Mouse (Mus musculus) embryonic facial prominence, embryonic 15.5 days (tissue): ENCODE measurements around the gene Ccdc146. TPM values are rescaled to one million over a fixed set of nuclear protein-coding genes. Genes with fewer than 3 reads are reported as not detected.

ENCODE experiments used
- ATAC-seq: fragments of 200-750 bp; cut with Nextera tagmentation; 2 replicates; pipeline ENCODE4 v1.8.0; 2017; ENCODE audit warnings: low read depth, moderate TSS enrichment; ENCODE audit not compliant: insufficient number of reproducible peaks, low FRiP score, low TSS enrichment
- H3K27ac ChIP-seq: fragments of 300-500 bp; sonication (generic); replicated peaks from 2 replicates; pipeline ENCODE4 v1.5.1; 2015; ENCODE audit warnings: mild to moderate bottlenecking, inconsistent platforms
- H3K27me3 ChIP-seq: fragments of 300-500 bp; sonication (generic); 2 replicates; pipeline ENCODE4 v1.6.1; 2015; ENCODE audit warnings: inconsistent platforms
- H3K36me3 ChIP-seq: fragments of 300-500 bp; sonication (generic); 2 replicates; pipeline ENCODE4 v1.6.1; 2015; ENCODE audit warnings: mild to moderate bottlenecking, inconsistent platforms
- H3K4me1 ChIP-seq: fragments of 300-500 bp; sonication (generic); 2 replicates; pipeline ENCODE4 v1.6.1; 2015; ENCODE audit warnings: inconsistent platforms
- H3K4me2 ChIP-seq: fragments of 300-500 bp; sonication (generic); replicated peaks from 2 replicates; pipeline ENCODE4 v1.6.1; 2015; ENCODE audit warnings: mild to moderate bottlenecking, inconsistent platforms
- H3K4me3 ChIP-seq: fragments of 300-500 bp; sonication (generic); replicated peaks from 2 replicates; pipeline ENCODE4 v1.5.1; 2015; ENCODE audit warnings: mild to moderate bottlenecking, inconsistent platforms
- H3K9ac ChIP-seq: fragments of 300-500 bp; sonication (generic); 2 replicates; pipeline ENCODE4 v1.6.1; 2015; ENCODE audit warnings: inconsistent platforms
- H3K9me3 ChIP-seq: fragments of 300-500 bp; sonication (generic); replicated peaks from 2 replicates; pipeline ENCODE4 v1.6.1; 2016; ENCODE audit warnings: inconsistent platforms
- WGBS: fragments of 180-500 bp; shearing (Covaris S2); methylation state at CpG from one replicate; pipeline ENCODE4 v1.1.7; 2015; 5-methylcytosine and 5-hydroxymethylcytosine counted together
- polyA plus RNA-seq: library from polyadenylated mRNA; unstranded; fragments of >200 nt; fragmentation: Nextera tagmentation; extraction: Ambion mirVana; gene quantifications from 2 replicates; pipeline ENCODE4 v1.2.1, GENCODE M21; 2015

The Ccdc146 gene
- polyA plus RNA-seq, 1 experiment from 2014 or later = 7.5 TPM

DNA sequence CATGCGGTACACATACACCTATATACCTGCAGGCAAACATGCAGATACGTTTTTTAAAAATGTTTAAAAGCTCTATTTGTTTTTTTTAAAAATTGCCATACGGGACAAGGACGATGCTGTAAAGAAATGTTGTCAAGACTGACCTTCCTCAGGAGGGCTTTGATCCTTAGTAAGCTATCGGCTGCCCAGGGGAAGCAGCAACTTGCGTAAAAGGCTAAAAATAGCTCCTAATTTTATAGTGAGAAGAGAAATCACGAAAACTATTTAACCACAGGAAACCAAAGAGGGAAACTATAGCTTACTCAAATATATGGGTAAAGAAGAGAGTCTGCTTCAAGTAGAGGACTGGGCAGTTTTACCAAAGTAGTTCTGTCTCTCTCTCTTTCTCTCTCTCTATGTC lies 163.7 kb downstream of the Ccdc146 start:
- Histone ChIP-seq H3K4me3 (no peak overlapping the region), H3K27me3 (no peaks in the 10 kb centered on the region), H3K36me3 (no peaks in the 10 kb centered on the region), H3K9ac (no peak overlapping the region), H3K9me3 (no peaks in the 10 kb centered on the region), H3K4me2 (no peak overlapping the region), H3K4me1 (peaks cover 19% of the 10 kb centered on the region; the same call in 1 of the 2 replicates), H3K27ac (no peak overlapping the region)
- ATAC-seq = no peak
- WGBS = 57% methylated on average over 7 of the region's 7 CpGs

DNA sequence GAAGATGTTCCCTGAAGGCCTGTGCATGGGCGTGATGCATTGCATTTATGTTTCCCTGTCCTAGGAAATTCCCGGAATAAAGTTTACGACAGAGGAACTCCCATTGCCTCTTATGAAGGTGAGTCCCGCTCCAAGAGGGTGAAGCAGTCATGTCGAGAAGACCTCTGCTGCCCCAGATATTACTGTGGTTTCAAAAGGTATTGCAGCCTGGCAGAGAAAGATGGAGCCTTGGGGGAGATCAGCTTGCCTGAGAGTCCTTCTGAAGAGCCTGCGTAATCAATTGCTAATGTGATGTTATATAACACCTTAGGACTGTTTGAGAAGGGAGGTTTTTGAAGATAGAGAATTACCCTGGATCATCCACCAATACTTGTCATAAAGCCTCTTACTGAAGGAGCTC lies 166.7 kb downstream of the Ccdc146 start:
- no peak overlapping the region for H3K27ac ChIP-seq
- WGBS = 69% methylated on average over 6 of the region's 6 CpGs
- H3K4me2 ChIP-seq = no peak overlapping the region
- no peak overlapping the region for H3K4me3 ChIP-seq
- H3K36me3 ChIP-seq = no peaks in the 10 kb centered on the region
- H3K4me1 ChIP-seq = peaks cover 15% of the 10 kb centered on the region; the same call in 1 of the 2 replicates
- no peak for ATAC-seq
- no peak overlapping the region for H3K9ac ChIP-seq
- no peaks in the 10 kb centered on the region for H3K27me3 ChIP-seq
- H3K9me3 ChIP-seq = no peaks in the 10 kb centered on the region

- H3K9ac ChIP-seq = no peak overlapping the region
- H3K36me3 ChIP-seq = no peaks in the 10 kb centered on the region
- 36% methylated on average over 4 of the region's 4 CpGs for WGBS
- H3K4me3 ChIP-seq = no peak overlapping the region
- H3K27me3 ChIP-seq = no peaks in the 10 kb centered on the region
- H3K9me3 ChIP-seq = no peaks in the 10 kb centered on the region
- no peak for ATAC-seq
- no peak overlapping the region for H3K27ac ChIP-seq
- H3K4me2 ChIP-seq = no peak overlapping the region
- H3K4me1 ChIP-seq = peaks cover 13% of the 10 kb centered on the region; the same call in 1 of the 2 replicates
Measured at GRCm38 (mm10) chr5:21257126-21257525, 167.4 kb downstream of the Ccdc146 start.

- WGBS = 74% methylated on average over 5 of the region's 5 CpGs
- H3K9ac ChIP-seq = no peak overlapping the region
Measured at GRCm38 (mm10) chr5:21255551-21256132, 168.8 kb downstream of the Ccdc146 start.

DNA sequence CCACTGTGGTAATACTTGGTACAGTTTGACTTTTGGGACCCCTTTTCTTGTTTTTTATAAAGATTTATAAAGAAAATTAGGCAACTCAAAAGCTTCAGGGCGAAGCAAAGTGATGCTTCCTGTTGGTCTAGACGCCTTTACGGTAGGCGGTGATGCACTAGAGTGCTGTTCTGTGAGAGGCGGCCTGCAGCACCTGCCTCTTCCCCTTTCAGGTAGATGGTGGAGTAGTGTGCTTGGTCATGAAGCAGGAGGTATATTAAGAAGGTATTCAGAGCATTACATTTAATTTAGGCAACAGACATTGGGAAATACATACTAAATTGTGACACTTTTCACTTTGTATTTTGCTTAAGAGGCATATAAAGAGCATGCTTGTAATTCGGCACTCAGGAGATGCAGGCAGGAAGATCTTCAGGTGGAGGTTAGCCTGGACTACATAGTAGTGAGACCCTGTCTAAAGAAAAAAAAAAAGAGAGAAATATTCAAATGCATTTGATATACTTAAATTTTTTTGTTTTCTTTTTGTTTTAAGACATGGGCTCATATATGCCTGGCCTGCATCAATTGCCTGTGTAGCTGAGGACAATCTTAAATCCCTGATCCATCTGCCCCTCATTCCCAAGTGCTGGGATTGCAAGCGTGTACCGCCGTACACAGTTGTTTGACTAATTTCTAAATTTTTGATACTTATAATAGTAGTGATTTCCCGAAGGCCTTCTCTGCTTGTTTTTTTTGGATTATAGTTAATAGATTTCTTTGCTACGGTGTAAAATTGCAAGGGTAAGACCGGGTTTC lies 169.5 kb downstream of the Ccdc146 start:
- Histone ChIP-seq H3K27ac (no peak overlapping the region), H3K9ac (no peak overlapping the region), H3K36me3 (no peaks in the 10 kb centered on the region), H3K4me1 (no peaks in the 10 kb centered on the region), H3K4me3 (no peak overlapping the region), H3K27me3 (no peaks in the 10 kb centered on the region), H3K4me2 (no peak overlapping the region), H3K9me3 (no peaks in the 10 kb centered on the region)
- no peak for ATAC-seq
- 82% methylated on average over 12 of the region's 12 CpGs for WGBS

More at GRCm38 (mm10) chr5:21255551-21256132, 168.8 kb downstream of the Ccdc146 start:
- H3K4me1 ChIP-seq = 0 out of 2 replicates have a peak, but pooled peaks cover 1% of the 10 kb centered on the region
- no peak overlapping the region for H3K4me3 ChIP-seq
- ATAC-seq = no peak; the same call in 1 of the 2 replicates
- no peaks in the 10 kb centered on the region for H3K9me3 ChIP-seq
- H3K36me3 ChIP-seq = no peaks in the 10 kb centered on the region
- H3K27me3 ChIP-seq = no peaks in the 10 kb centered on the region
- H3K27ac ChIP-seq = no peak overlapping the region
- no peak overlapping the region for H3K4me2 ChIP-seq

- no peak overlapping the region for H3K9ac ChIP-seq
- H3K4me2 ChIP-seq = no peak overlapping the region
- 71% methylated on average over 5 of the region's 5 CpGs for WGBS
- no peaks in the 10 kb centered on the region for H3K4me1 ChIP-seq
- H3K27ac ChIP-seq = no peak overlapping the region
- no peak for ATAC-seq
- no peaks in the 10 kb centered on the region for H3K36me3 ChIP-seq
- no peaks in the 10 kb centered on the region for H3K27me3 ChIP-seq
- H3K4me3 ChIP-seq = no peak overlapping the region
- H3K9me3 ChIP-seq = no peaks in the 10 kb centered on the region
Measured at GRCm38 (mm10) chr5:21248834-21249233, 175.6 kb downstream of the Ccdc146 start.

DNA sequence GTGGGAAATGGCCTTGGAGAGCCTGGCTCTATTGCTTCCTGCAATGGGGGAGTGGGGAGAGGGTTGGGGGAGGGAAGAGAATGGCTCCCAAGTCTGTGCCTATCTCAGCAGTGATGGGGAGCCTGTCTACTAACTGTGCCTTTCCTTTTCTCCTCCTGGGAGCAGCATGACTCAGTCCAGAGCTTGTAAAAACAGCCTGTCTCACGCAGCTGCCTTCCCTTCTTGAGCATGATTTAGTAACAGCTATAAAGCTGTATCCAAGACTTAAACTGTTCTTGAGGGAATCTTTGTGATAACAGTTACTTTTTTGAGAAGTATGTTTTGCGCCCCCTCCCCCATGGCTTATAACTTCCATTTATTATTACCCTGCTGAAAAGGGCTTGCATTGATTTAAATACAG lies 176.6 kb downstream of the Ccdc146 start:
- Histone ChIP-seq H3K4me3 (no peak overlapping the region), H3K27ac (no peak overlapping the region), H3K9ac (no peak overlapping the region), H3K9me3 (no peaks in the 10 kb centered on the region), H3K36me3 (no peaks in the 10 kb centered on the region), H3K27me3 (no peaks in the 10 kb centered on the region), H3K4me1 (no peaks in the 10 kb centered on the region), H3K4me2 (no peak overlapping the region)
- no peak for ATAC-seq
- 71% methylated on average over 2 of the region's 2 CpGs for WGBS

DNA sequence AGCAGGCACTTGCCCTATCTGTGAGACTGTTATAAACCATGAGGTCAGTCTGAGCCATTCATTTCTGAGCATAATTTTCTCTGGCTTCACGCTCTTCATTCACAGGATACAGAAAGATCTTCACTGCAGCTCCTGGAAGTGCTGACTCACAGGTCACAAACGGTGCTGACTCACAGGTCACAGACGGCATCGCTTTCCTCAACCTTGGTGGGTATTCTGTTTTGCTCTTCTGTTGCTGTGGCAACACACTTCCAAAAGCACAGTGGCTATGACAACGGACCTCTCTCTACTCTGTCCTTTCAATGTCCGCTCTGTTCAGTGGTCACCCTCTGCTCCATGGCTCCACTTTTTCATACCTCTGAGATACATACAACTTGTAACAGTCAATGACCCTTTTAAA lies 177.7 kb downstream of the Ccdc146 start:
- no peak for ATAC-seq
- H3K27ac ChIP-seq = no peak overlapping the region
- H3K9ac ChIP-seq = no peak overlapping the region
- H3K4me2 ChIP-seq = no peak overlapping the region
- WGBS = 90% methylated on average over 6 of the region's 6 CpGs
- no peaks in the 10 kb centered on the region for H3K4me1 ChIP-seq
- H3K4me3 ChIP-seq = no peak overlapping the region
- H3K9me3 ChIP-seq = no peaks in the 10 kb centered on the region
- no peaks in the 10 kb centered on the region for H3K27me3 ChIP-seq
- no peaks in the 10 kb centered on the region for H3K36me3 ChIP-seq

- no peak for ATAC-seq
- WGBS = 58% methylated on average over 1 of the region's 1 CpGs
- H3K4me2 ChIP-seq = no peak overlapping the region
- H3K9ac ChIP-seq = no peak overlapping the region
- no peaks in the 10 kb centered on the region for H3K4me1 ChIP-seq
- H3K27ac ChIP-seq = no peak overlapping the region
- H3K9me3 ChIP-seq = no peaks in the 10 kb centered on the region
- no peaks in the 10 kb centered on the region for H3K27me3 ChIP-seq
- H3K4me3 ChIP-seq = no peak overlapping the region
- H3K36me3 ChIP-seq = no peaks in the 10 kb centered on the region
Measured at GRCm38 (mm10) chr5:21245241-21245640, 179.2 kb downstream of the Ccdc146 start.

DNA sequence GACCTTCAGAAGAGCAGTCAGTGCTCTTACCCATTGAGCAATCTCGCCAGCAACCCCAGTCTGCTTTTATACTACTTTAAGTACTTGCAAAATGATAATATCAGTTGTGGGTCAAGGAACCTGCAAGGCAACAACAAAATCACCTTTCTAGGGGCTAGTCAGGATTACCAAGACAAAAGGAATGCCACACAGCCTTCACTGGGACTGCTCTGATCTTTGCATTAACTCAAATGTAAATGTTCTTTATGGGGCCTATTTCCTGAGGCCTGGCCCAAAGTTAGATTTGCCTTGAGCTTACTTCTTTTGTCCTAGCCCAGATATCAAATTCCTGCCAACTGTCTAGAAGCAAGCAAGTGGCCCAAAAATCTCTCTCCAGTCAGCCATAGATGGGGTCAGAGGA lies 179.9 kb downstream of the Ccdc146 start:
- no peak for ATAC-seq
- 92% methylated on average over 1 of the region's 1 CpGs for WGBS
- Histone ChIP-seq H3K4me1 (no peaks in the 10 kb centered on the region), H3K36me3 (no peaks in the 10 kb centered on the region), H3K9me3 (no peaks in the 10 kb centered on the region), H3K4me3 (no peak overlapping the region), H3K4me2 (no peak overlapping the region), H3K27ac (no peak overlapping the region), H3K9ac (no peak overlapping the region), H3K27me3 (no peaks in the 10 kb centered on the region)
